Mouse (Mus musculus): Measurements from ENCODE around the gene Ddx1.
"Not testable (repeated sequence)": the region's sequence is repeated elsewhere in the genome, so short reads cannot be mapped to it uniquely, and the experiment has no call there.

Ddx1 gene

DNA sequence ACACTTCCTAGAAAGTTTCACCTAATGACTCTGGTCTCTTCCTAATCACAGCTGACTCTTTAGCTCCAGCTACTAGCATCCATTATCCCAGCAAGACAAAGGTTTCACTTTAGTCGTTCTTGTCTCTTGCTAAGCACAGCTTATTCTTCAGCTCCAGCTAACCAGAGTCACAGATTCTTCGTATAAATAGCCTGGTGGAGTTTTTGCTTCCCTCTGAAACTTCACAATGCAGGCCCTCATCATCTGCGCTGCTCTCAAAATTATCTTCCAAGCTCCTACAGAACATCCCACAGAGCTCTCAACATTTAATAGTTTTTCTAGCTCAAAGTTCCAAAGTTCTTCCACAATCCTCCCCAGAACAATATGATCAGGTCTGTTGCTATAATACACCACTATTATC lies 43.3 kb downstream of the Ddx1 start:
- DNase-seq (ENCODE audit: low spot score in 2 of 2) = no peak

- DNase-seq (ENCODE audit: low spot score in 2 of 2) = no peak
Measured at GRCm38 (mm10) chr12:13202322-13202721, 46.7 kb downstream of the Ddx1 start.

DNA sequence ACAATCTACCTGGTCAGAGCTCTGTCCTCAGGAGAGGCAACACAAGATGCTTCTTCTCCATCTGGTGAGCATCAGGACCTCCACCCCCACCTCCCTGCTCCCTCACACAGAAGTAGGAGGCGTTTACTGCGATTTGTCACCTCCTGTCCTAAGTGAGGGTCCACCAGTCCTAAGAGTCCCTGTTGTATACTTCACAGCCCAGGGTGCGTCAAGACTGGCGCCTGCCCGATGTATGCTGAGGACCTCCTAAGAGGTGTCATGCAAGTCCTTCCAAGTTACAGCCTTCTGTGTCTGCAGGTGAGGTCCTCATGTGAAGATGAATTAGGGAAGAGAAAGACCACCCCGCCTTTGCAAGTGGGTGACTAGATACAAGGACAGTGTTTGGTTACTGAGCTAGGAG lies 48.4 kb downstream of the Ddx1 start:
- DNase-seq (ENCODE audit: low spot score in 2 of 2) = no peak

GRCm38 (mm10) chr12:13199338-13200301 lies 49.4 kb downstream of the Ddx1 start:
- no peak for DNase-seq (ENCODE audit: low spot score in 2 of 2)

DNA sequence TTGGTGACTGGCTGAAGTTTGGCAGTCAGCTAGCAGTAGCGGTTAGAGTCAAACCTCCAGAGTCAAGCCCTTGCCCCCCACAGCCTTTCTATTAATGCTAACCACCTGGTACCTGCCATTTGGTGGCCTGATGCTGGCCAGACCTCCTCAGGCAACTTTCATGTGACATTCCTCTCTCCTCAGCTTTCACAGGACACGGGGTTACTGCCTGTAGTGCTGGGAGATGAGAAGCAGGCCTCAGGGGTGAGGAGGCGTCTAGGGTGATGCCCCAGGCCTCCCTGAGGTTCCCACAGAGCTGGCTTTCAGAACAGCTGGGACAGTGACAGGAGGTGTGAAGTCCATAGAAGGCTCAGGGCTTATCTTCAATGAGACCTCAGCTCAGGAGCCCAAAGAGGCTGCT lies 50.9 kb downstream of the Ddx1 start:
- DNase-seq (ENCODE audit: low spot score in 2 of 2) = no peak

- DNase-seq (ENCODE audit: low spot score in 2 of 2) = no peak
Measured at GRCm38 (mm10) chr12:13196146-13196545, 52.9 kb downstream of the Ddx1 start.

DNA sequence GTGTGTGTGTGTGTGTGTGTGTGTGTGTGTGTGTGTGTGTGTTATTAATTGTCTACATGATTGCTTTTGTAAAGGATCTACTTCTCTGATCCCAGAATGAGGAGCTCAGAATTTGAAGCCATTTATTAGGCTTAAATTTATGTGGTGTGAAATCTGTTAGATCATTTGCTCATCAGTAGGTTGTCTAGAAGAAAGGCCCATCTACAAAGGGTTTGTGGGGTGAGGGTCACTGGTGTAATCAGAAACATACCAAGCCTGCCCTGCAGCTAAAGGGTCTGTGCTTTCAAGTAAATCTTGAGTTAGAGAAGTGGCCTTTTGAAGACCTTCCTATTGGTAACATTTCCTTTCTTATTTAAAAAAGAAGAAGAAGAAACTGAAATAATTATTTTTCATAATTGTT lies 53.5 kb downstream of the Ddx1 start:
- DNase-seq (ENCODE audit: low spot score in 2 of 2) = no peak

GRCm38 (mm10) chr12:13188059-13188700 lies 60.8 kb downstream of the Ddx1 start:
- no peak for DNase-seq (ENCODE audit: low spot score in 2 of 2)

GRCm38 (mm10) chr12:13186209-13186608 lies 62.8 kb downstream of the Ddx1 start:
- DNase-seq (ENCODE audit: low spot score in 2 of 2) = no peak

- no peak for DNase-seq (ENCODE audit: low spot score in 2 of 2)
Measured at GRCm38 (mm10) chr12:13184873-13185361, 64.1 kb downstream of the Ddx1 start.

DNA sequence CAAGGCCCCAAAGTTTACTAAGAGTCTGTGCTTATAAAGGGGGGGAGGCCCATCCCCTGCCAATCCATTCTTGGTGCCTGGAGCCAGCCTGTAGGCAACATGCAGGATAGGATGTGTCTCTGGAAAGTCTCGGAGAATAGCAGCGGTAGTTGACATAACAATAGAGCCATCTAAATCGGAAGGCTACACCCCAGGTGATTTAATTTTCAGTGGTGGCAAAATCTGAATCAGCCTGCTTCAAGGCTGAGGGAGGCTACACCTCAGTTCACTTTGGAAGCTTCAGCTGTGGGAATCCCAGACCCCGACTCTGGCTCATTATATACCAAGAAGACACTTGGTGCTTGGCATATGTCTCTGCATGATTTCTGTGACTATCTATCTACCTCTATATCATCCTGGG lies 64.9 kb downstream of the Ddx1 start:
- DNase-seq (ENCODE audit: low spot score in 2 of 2) = not testable (repeated sequence)

GRCm38 (mm10) chr12:13182220-13182619 lies 66.8 kb downstream of the Ddx1 start:
- DNase-seq (ENCODE audit: low spot score in 2 of 2) = no peak

DNA sequence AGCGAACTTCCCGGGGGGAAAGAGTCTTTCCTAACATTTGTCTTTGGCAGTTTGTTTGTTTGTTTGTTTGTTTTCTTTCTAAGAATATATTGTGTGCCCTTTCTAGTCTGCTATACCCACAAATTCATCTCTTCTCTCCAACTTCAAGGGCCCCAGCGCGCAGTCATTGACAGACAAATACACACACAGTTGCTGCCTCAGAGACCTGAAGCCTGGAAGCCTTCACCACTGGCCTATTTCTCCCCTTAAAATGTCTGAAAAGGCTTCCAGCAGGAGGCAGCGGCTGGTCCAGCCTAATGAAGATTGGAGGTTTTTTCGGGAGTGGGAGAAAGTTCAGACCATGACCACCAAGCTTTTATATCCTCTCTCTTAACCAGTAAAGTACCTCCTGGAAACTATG lies 67.3 kb downstream of the Ddx1 start:
- DNase-seq (ENCODE audit: low spot score in 2 of 2) = no peak

DNA sequence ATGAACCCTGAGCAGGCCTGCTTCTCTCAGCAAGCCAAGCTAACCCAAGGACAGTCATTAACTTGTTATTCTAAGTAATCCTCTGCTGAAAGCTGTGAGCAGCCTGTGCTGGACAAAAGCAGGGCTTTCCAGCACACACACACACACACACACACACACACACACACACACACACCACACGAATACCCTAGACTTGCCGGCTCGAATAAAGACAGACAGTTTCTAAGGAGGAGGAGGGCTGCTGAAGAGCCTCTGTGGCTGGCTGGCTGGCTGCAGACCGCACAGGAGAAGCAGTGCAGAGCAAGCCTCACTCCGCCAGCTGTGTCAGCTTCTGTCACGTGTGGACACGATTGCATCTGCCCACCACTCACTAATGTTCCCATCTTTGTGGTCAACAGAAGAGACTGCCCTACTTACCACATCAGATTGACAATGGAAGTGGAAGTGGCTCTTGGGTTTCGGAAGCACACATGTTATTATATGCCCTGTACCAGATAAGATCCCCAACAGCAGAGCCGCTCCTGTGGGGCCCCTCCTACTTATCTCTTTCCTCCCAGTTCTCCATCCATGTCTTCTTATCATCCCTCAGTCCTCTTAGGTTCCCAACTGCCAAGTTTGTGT lies 68.2 kb downstream of the Ddx1 start:
- DNase-seq (ENCODE audit: low spot score in 2 of 2) = peak in 1 of 2 experiments; percentile 40

DNA sequence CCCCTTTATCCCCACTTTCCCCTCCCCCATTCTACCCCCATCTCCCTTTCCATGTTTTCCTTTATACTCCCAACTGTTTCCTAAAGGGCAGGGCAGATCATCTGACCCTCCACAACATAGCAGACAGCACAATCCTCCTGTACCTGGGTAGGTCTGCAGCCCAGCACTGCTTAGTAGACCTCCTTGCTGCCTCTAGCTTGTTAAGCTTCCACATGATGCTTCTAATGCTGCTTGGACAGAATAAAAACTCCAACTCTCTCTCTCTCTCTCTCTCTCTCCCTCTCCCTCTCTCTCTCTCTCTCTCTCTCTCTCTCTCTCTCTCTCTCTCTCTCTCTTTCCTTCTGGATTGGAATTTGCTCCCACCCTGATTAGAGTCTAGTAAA lies 68.7 kb downstream of the Ddx1 start:
- DNase-seq (ENCODE audit: low spot score in 2 of 2) = no peak

DNA sequence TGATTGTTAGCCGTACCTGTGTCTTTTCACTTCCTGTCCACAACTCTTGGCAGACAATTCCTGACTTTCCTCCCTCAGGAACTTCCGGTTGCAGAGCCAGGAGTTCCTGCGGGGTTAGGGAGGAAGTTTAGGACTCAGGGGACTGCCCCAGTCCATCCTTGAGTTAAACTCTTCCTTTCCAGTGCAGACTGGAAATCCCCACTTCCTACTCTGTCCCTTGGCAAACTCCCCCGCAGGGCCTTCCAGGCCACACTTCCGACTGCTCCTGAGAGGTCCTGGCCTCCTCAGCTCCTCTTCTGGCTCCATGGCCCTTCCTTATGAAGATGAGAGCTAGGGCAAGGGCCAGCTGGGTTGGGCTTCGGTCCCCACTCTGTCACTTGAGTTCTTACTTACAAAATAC lies 71.4 kb downstream of the Ddx1 start:
- DNase-seq (ENCODE audit: low spot score in 2 of 2) = no peak

GRCm38 (mm10) chr12:13176927-13177326 lies 72.1 kb downstream of the Ddx1 start:
- DNase-seq (ENCODE audit: low spot score in 2 of 2) = no peak

- no peak for DNase-seq (ENCODE audit: low spot score in 2 of 2)
Measured at GRCm38 (mm10) chr12:13176136-13176535, 72.9 kb downstream of the Ddx1 start.

DNA sequence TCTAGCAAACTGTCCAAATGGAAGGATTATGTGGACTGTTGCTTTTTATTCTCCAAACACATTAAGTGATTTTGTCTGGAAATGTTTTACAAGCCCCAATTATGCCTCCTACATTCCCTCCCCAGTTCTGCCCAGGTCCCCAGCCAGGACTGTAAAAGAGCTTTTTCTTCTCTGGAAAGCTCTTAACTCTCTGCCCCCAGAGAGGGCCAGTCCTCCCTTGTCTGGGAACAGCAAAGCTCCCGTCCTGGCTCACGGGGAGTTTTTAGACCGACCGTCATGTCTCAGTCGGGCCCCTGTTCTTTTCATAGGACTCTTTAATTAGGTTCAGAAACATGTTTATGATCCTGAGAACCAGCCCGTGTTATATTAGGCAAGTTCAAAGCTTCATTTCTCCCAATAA lies 75.0 kb downstream of the Ddx1 start:
- DNase-seq (ENCODE audit: low spot score in 2 of 2) = no peak

- no peak for DNase-seq (ENCODE audit: low spot score in 2 of 2)
Measured at GRCm38 (mm10) chr12:13168073-13168472, 80.9 kb downstream of the Ddx1 start.

GRCm38 (mm10) chr12:13167116-13167515 lies 81.9 kb downstream of the Ddx1 start:
- DNase-seq (ENCODE audit: low spot score in 2 of 2) = no peak
